Mouse (Mus musculus): ENCODE measurements at regions not wholly inside any gene's neighbourhood (a gene's known extent, or its start where the extent isn't known, plus 50 kb on each side); places are given as distances from the start of the nearest gene placed in this dataset.

DNA sequence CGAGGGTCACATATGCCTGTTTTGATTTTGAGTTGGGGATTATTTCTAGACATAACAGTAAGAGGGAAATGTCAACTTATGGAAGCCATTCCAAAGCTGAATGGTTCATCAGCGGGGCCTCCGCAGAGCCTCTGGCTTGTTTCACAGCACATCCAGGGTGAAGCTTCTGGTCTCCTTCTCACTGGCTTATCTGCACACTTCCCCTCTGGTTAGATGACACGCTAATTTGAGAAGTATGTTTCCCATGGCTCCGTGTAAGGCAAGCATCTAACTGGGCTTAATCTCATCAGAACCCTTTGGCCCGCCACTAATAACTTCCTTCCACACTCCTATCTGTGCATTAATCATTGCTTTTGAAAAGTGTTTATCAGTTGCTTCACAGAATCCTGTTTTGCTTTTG lies 299.7 kb downstream of the Irs2 start:
- no peaks in the 10 kb centered on the region for H3K27me3 ChIP-seq (ENCODE audit: insufficient read depth, low read length)
- H3K4me3 ChIP-seq (ENCODE audit: low read depth, low read length), result no peak overlapping the region
- no peak overlapping the region for H3K27ac ChIP-seq (ENCODE audit: low read depth, low read length)
- H3K4me1 ChIP-seq (ENCODE audit: insufficient read depth), result no peaks in the 10 kb centered on the region
- WGBS, result 89% methylated on average over 6 of the region's 6 CpGs
- H3K9ac ChIP-seq, result no peak overlapping the region
- no peaks in the 10 kb centered on the region for H3K9me3 ChIP-seq (ENCODE audit: low read length)
- no peak overlapping the region for H3K4me2 ChIP-seq (ENCODE audit: low read depth)
- no peak for DNase-seq
- TF ChIP-seq CTCF (IDR thresholded peaks at IDR 0.05; ENCODE audit: low read depth), result no peak
- H3K36me3 ChIP-seq (ENCODE audit: insufficient read depth), result no peaks in the 10 kb centered on the region
- ATAC-seq, result no peak

DNA sequence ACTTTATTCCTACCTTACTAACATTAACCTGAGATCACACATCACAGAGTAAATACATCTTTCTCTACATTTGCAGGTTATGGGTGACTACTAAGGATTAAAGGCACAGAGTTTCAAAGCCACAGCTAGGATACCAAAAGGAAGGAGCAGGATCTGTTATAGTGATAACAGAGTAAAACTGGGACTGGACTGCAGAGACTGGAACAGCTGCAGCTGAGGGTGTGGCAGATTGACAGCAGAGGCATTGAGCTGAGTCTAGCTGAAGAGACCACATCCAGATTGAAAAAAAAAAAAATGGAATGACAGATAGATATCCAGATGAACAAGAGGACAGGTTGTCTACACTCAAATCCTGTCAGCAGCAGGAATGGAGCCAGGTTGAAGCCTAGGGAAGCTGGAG lies 301.1 kb downstream of the Irs2 start:
- no peaks in the 10 kb centered on the region for H3K4me1 ChIP-seq (ENCODE audit: insufficient read depth)
- no peak overlapping the region for H3K9ac ChIP-seq
- no peak overlapping the region for H3K27ac ChIP-seq (ENCODE audit: low read depth, low read length)
- ATAC-seq, result no peak
- TF ChIP-seq CTCF (IDR thresholded peaks at IDR 0.05; ENCODE audit: low read depth), result no peak
- no peaks in the 10 kb centered on the region for H3K9me3 ChIP-seq (ENCODE audit: low read length)
- H3K27me3 ChIP-seq (ENCODE audit: insufficient read depth, low read length), result no peaks in the 10 kb centered on the region
- H3K4me3 ChIP-seq (ENCODE audit: low read depth, low read length), result no peak overlapping the region
- no peak overlapping the region for H3K4me2 ChIP-seq (ENCODE audit: low read depth)
- DNase-seq, result no peak
- H3K36me3 ChIP-seq (ENCODE audit: insufficient read depth), result no peaks in the 10 kb centered on the region

DNA sequence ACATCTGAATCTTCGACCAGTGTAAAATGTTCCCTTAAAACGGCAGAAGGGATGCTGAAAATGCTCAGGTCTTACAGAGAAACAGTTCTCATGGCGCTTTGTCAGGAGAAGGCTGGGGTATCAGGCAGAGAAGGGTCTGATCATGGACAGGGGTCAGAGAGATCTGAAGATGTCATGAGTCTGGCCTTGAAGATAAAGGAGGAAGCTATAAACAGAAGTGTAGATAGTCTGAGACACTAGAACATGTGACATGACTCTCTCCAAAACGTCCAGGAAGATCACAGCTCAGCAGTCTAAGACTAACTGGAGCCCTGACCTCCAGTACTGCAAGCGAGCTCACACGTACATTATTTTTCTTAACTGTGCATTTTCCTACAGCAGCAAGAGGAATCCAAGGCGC lies 302.3 kb downstream of the Irs2 start:
- no peaks in the 10 kb centered on the region for H3K27me3 ChIP-seq (ENCODE audit: insufficient read depth, low read length)
- H3K27ac ChIP-seq (ENCODE audit: low read depth, low read length), result no peak overlapping the region
- no peak overlapping the region for H3K4me2 ChIP-seq (ENCODE audit: low read depth)
- H3K36me3 ChIP-seq (ENCODE audit: insufficient read depth), result no peaks in the 10 kb centered on the region
- no peak overlapping the region for H3K4me3 ChIP-seq (ENCODE audit: low read depth, low read length)
- no peak for ATAC-seq
- TF ChIP-seq CTCF (IDR thresholded peaks at IDR 0.05; ENCODE audit: low read depth), result no peak
- no peaks in the 10 kb centered on the region for H3K4me1 ChIP-seq (ENCODE audit: insufficient read depth)
- no peak overlapping the region for H3K9ac ChIP-seq
- DNase-seq, result no peak
- WGBS, result 74% methylated on average over 7 of the region's 7 CpGs
- no peaks in the 10 kb centered on the region for H3K9me3 ChIP-seq (ENCODE audit: low read length)

DNA sequence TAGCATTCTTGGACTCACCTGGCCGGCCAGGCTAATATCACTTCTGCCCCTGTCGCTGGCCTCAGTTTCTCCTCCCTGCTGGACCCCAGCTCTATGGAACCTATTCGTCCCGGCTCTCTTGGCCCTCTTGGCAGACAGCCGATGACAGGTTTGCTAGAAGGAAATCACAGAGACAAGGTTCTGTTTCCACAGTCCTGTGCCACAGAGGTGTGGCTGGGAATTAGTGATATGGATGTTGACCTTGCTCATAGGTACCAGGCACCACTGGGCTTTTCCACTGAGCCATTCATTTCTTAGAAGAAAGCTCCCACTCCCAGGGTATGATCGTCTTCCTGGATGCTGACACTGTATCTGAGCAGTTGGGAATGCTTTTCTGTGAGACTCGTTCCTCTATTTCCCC lies 305.5 kb downstream of the Irs2 start:
- Histone ChIP-seq H3K4me2 (ENCODE audit: low read depth) (no peak overlapping the region), H3K27me3 (ENCODE audit: insufficient read depth, low read length) (no peaks in the 10 kb centered on the region), H3K9me3 (ENCODE audit: low read length) (no peaks in the 10 kb centered on the region), H3K36me3 (ENCODE audit: insufficient read depth) (no peaks in the 10 kb centered on the region), H3K9ac (no peak overlapping the region), H3K4me3 (ENCODE audit: low read depth, low read length) (no peak overlapping the region), H3K27ac (ENCODE audit: low read depth, low read length) (no peak overlapping the region), H3K4me1 (ENCODE audit: insufficient read depth) (no peaks in the 10 kb centered on the region)
- no peak for ATAC-seq
- no peak for DNase-seq
- no peak for TF ChIP-seq CTCF (IDR thresholded peaks at IDR 0.05; ENCODE audit: low read depth)
- WGBS, result 82% methylated on average over 7 of the region's 7 CpGs

DNA sequence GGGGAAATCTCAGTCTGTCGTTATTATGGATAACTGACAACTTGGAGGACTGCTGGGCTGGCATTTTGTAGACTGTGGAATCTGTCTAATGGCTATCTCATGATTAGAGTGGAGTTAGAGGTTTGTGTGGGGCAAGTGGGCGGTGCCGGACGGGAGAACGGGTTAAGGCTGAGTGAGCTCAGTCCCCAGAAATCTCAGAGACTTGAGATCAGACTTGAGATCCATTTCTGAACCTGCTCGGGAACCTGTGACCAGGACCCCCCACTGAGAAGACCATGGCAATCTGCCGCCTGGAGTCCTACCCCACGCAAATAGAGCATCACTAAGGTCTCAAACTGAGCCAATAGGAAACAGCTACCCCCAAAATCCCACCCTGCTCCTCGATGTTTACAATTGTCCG lies 306.0 kb downstream of the Irs2 start:
- ATAC-seq, result no peak
- Histone ChIP-seq H3K27me3 (ENCODE audit: insufficient read depth, low read length) (no peaks in the 10 kb centered on the region), H3K4me2 (ENCODE audit: low read depth) (no peak overlapping the region), H3K36me3 (ENCODE audit: insufficient read depth) (no peaks in the 10 kb centered on the region), H3K27ac (ENCODE audit: low read depth, low read length) (no peak overlapping the region), H3K9me3 (ENCODE audit: low read length) (no peaks in the 10 kb centered on the region), H3K4me1 (ENCODE audit: insufficient read depth) (no peaks in the 10 kb centered on the region), H3K4me3 (ENCODE audit: low read depth, low read length) (no peak overlapping the region), H3K9ac (no peak overlapping the region)
- WGBS, result 31% methylated on average over 10 of the region's 10 CpGs
- TF ChIP-seq CTCF (IDR thresholded peaks at IDR 0.05; ENCODE audit: low read depth), result no peak
- DNase-seq, result no peak

DNA sequence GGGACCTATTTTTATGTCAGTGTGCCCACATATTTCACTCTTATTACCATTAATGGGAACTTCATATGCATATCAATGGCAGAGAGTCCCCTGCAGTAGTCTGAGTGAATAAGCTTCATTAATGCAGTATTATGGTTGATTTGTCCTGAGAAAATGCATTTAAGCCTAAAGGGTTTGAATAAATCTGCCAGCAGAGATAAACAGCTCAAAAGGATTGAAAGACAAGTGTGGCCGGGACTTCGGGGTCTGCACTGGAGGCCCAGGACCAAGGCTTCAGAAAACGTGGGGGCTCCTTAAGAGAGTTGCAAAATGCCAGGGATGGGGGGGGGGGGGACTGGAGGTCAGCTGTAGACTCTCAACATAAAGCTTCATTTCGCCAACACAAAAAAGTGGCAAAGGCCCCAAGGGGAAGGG lies 306.6 kb downstream of the Irs2 start:
- no peak for TF ChIP-seq CTCF (IDR thresholded peaks at IDR 0.05; ENCODE audit: low read depth)
- no peaks in the 10 kb centered on the region for H3K4me1 ChIP-seq (ENCODE audit: insufficient read depth)
- no peak for ATAC-seq
- no peak overlapping the region for H3K4me3 ChIP-seq (ENCODE audit: low read depth, low read length)
- no peaks in the 10 kb centered on the region for H3K9me3 ChIP-seq (ENCODE audit: low read length)
- WGBS, result 12% methylated on average over 4 of the region's 4 CpGs
- DNase-seq, result no peak
- H3K4me2 ChIP-seq (ENCODE audit: low read depth), result no peak overlapping the region
- no peaks in the 10 kb centered on the region for H3K36me3 ChIP-seq (ENCODE audit: insufficient read depth)
- H3K27ac ChIP-seq (ENCODE audit: low read depth, low read length), result no peak overlapping the region
- no peak overlapping the region for H3K9ac ChIP-seq
- H3K27me3 ChIP-seq (ENCODE audit: insufficient read depth, low read length), result no peaks in the 10 kb centered on the region

DNA sequence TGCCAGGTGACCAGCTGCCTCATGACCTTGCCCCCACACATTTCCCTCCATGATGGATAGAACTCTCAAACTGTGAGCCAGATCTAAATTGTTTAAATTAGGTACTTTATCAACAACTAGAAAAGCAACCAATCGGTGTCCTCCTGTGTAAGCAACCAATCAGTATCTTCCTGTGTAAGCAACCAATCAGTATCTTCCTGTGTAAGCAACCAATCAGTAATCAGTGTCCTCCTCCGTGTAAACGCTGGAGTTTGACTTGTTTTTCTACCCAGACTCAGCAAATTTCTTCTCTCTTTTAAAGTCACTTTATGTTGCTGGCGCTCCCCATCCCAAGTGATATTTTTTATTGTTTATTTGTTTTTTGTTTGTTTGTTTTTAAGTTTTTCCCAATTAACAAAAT lies 307.0 kb downstream of the Irs2 start:
- Histone ChIP-seq H3K4me3 (ENCODE audit: low read depth, low read length) (no peak overlapping the region), H3K4me1 (ENCODE audit: insufficient read depth) (no peaks in the 10 kb centered on the region), H3K4me2 (ENCODE audit: low read depth) (no peak overlapping the region), H3K36me3 (ENCODE audit: insufficient read depth) (no peaks in the 10 kb centered on the region), H3K9ac (no peak overlapping the region), H3K27ac (ENCODE audit: low read depth, low read length) (no peak overlapping the region), H3K27me3 (ENCODE audit: insufficient read depth, low read length) (no peaks in the 10 kb centered on the region), H3K9me3 (ENCODE audit: low read length) (no peaks in the 10 kb centered on the region)
- ATAC-seq, result no peak
- WGBS, result 41% methylated on average over 4 of the region's 4 CpGs
- no peak for DNase-seq
- TF ChIP-seq CTCF (IDR thresholded peaks at IDR 0.05; ENCODE audit: low read depth), result no peak

DNA sequence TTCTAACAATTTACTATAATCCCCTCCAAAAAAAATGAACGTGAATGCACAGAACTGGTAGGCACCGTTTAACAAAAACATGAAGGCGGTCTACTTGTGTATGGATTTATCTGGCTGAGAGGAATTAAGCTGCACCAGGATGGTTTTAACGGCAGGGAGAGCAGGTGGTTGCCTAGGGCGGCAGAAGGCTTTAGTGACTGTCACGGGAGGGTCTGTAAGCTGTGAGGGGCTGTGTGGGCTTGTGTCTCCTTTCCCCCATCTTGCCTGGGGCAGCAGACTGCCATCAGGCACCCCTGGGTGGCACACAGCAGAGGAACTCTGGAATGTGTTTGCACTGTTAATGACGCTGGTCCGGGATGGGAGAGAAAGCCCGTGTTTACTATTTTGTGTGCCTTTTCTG lies 308.6 kb downstream of the Irs2 start:
- H3K9ac ChIP-seq, result no peak overlapping the region
- 37% methylated on average over 9 of the region's 9 CpGs for WGBS
- no peaks in the 10 kb centered on the region for H3K4me1 ChIP-seq (ENCODE audit: insufficient read depth)
- peak; percentile 41 for DNase-seq
- no peaks in the 10 kb centered on the region for H3K9me3 ChIP-seq (ENCODE audit: low read length)
- TF ChIP-seq CTCF (IDR thresholded peaks at IDR 0.05; ENCODE audit: low read depth), result no peak
- H3K27me3 ChIP-seq (ENCODE audit: insufficient read depth, low read length), result no peaks in the 10 kb centered on the region
- no peaks in the 10 kb centered on the region for H3K36me3 ChIP-seq (ENCODE audit: insufficient read depth)
- H3K27ac ChIP-seq (ENCODE audit: low read depth, low read length), result no peak overlapping the region
- H3K4me3 ChIP-seq (ENCODE audit: low read depth, low read length), result no peak overlapping the region
- H3K4me2 ChIP-seq (ENCODE audit: low read depth), result no peak overlapping the region
- ATAC-seq, result peak; percentile 53

Data from forebrain, postnatal 0 days (tissue).